Mouse (Mus musculus) limb, embryonic 15.5 days (tissue): ENCODE measurements at regions not wholly inside any gene's neighbourhood (a gene's known extent, or its start where the extent isn't known, plus 50 kb on each side); places are given as distances from the start of the nearest gene placed in this dataset.

Experiments
- ATAC-seq: fragments of 200-750 bp; cut with Nextera tagmentation; 2 replicates; pipeline ENCODE4 v1.8.0; 2017; ENCODE audit warnings: low read depth, moderate TSS enrichment; ENCODE audit not compliant: insufficient number of reproducible peaks, low FRiP score, low TSS enrichment
- H3K27ac ChIP-seq: fragments of 300-500 bp; sonication (generic); 2 replicates; pipeline ENCODE4 v1.5.1; 2015; ENCODE audit warnings: moderate library complexity, mild to moderate bottlenecking, inconsistent platforms
- H3K27me3 ChIP-seq: fragments of 300-500 bp; sonication (generic); 2 replicates; pipeline ENCODE4 v1.6.1; 2015; ENCODE audit warnings: inconsistent platforms
- H3K36me3 ChIP-seq: fragments of 300-500 bp; sonication (generic); 2 replicates; pipeline ENCODE4 v1.6.1; 2015; ENCODE audit warnings: inconsistent platforms
- H3K4me1 ChIP-seq: fragments of 300-500 bp; sonication (generic); 2 replicates; pipeline ENCODE4 v1.6.1; 2015; ENCODE audit warnings: inconsistent platforms
- H3K4me2 ChIP-seq: fragments of 300-500 bp; sonication (generic); 2 replicates; pipeline ENCODE4 v1.6.1; 2015; ENCODE audit warnings: mild to moderate bottlenecking, inconsistent platforms
- H3K4me3 ChIP-seq: fragments of 300-500 bp; sonication (generic); 2 replicates; pipeline ENCODE4 v1.5.1; 2015; ENCODE audit warnings: mild to moderate bottlenecking, inconsistent platforms
- H3K9ac ChIP-seq: fragments of 300-500 bp; sonication (generic); 2 replicates; pipeline ENCODE4 v1.6.1; 2015; ENCODE audit warnings: inconsistent platforms
- H3K9me3 ChIP-seq: fragments of 300-500 bp; sonication (generic); 2 replicates; pipeline ENCODE4 v1.6.1; 2016; ENCODE audit warnings: inconsistent platforms
- WGBS: fragments of 180-500 bp; shearing (Covaris S2); methylation state at CpG from one replicate; pipeline ENCODE4 v1.1.7; 2015; 5-methylcytosine and 5-hydroxymethylcytosine counted together

GRCm38 (mm10) chr15:31753578-31754281, 152.1 kb downstream of the Fam173b start:
- Histone ChIP-seq H3K4me3 (no peak overlapping the region), H3K4me1 (no peaks in the 10 kb centered on the region), H3K27ac (0 out of 2 replicates have a peak overlapping the region, but pooled peaks have one; percentile 0), H3K4me2 (no peak overlapping the region), H3K36me3 (no peaks in the 10 kb centered on the region), H3K27me3 (no peaks in the 10 kb centered on the region), H3K9me3 (no peaks in the 10 kb centered on the region), H3K9ac (no peak overlapping the region)
- ATAC-seq: no peak
- WGBS: 34% methylated on average over 14 of the region's 14 CpGs

DNA sequence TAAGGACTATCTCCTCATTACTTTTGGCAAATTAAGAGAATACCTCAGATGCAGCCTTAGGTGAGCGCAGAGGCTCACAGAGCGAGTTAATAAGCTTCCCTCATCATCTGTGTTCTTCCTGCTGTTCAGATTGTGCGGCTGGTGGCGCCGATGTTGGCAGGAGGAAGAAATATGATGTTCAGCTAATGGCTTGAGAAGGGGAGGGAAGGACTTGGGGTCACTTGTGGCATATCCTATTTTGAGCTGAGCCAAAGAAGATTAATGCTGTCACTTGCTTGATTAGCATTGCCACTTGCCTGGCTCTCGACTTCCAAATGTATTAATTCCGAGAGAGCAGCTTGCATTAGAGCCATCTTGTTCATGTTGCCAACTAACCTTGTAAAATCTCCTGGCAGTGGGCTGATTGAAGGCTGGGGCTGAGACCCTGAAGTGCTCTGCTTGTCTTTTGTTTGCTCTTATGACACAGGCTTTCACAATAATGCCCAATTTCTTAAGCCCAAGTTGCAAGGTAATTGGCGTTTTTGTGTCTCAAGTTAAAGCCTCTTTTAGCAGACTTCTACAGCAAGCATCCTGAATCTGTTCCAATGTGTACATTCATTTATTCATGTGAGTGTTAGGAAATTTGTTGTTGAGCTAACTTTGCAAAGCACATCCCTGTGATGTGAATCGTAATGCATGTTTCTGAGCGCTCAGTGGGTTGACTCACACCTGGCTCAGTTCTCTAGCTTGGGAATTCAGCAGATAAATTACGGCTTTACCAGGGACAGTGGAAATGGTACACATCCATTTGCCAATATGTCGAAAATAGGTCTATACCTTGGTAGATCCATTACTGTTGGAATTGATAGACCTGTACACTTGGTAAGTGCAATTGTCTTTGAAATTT, 167.6 kb downstream of the Fam173b start:
- Histone ChIP-seq H3K27me3 (no peaks in the 10 kb centered on the region), H3K4me1 (no peaks in the 10 kb centered on the region), H3K4me2 (no peak overlapping the region), H3K36me3 (no peaks in the 10 kb centered on the region), H3K4me3 (no peak overlapping the region), H3K9ac (no peak overlapping the region), H3K27ac (no peak overlapping the region), H3K9me3 (no peaks in the 10 kb centered on the region)
- no peak for ATAC-seq
- 72% methylated on average over 12 of the region's 12 CpGs for WGBS

DNA sequence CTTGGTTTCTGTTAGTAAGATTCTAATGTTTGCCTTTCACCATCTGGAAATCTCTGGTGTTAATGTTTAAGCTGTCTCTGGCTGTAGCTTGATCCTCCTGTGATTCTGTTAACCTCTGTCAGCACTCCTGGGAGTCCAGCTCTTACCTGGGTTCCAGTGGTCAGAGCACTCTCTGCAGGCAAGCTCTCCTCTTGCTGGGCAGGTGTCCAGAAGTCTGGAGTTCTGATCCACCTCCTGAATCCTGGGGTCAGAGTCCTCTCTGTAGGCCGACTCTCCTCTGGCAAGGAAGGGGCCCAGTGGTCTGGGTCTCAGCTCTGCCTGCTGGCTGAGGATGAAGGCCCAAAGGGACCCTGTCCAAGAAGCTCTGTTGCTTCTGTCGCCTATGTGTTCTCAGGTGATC, 181.4 kb downstream of the Fam173b start:
- Histone ChIP-seq H3K27ac (no peak overlapping the region), H3K4me3 (no peak overlapping the region), H3K9me3 (no peaks in the 10 kb centered on the region), H3K27me3 (no peaks in the 10 kb centered on the region), H3K36me3 (no peaks in the 10 kb centered on the region), H3K4me2 (no peak overlapping the region), H3K9ac (no peak overlapping the region), H3K4me1 (no peaks in the 10 kb centered on the region)
- no peak for ATAC-seq
- 85% methylated on average over 2 of the region's 2 CpGs for WGBS

DNA sequence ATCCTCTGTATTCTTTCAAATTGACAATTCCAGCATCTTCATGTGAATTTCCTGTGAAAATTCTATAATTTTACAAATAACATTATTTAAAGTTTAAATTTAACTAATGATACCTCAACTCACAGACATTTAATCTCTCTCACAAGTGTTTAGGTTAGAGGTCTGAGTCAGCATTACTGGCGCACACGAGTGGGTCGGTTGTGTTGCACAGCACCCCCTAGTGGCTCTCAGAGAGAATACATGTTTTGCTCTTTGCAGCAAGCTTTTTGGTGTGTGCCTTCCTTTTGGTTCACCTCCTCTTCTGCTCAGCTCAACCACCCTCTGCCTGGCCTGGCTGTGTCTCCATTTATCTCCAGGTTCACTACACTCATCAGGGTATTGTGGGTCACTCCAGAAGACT, 183.4 kb downstream of the Fam173b start:
- no peak overlapping the region for H3K27ac ChIP-seq
- no peak for ATAC-seq
- H3K4me1 ChIP-seq: no peaks in the 10 kb centered on the region
- H3K36me3 ChIP-seq: no peaks in the 10 kb centered on the region
- no peaks in the 10 kb centered on the region for H3K27me3 ChIP-seq
- no peaks in the 10 kb centered on the region for H3K9me3 ChIP-seq
- H3K4me2 ChIP-seq: no peak overlapping the region
- H3K4me3 ChIP-seq: no peak overlapping the region
- no peak overlapping the region for H3K9ac ChIP-seq
- 74% methylated on average over 3 of the region's 3 CpGs for WGBS

DNA sequence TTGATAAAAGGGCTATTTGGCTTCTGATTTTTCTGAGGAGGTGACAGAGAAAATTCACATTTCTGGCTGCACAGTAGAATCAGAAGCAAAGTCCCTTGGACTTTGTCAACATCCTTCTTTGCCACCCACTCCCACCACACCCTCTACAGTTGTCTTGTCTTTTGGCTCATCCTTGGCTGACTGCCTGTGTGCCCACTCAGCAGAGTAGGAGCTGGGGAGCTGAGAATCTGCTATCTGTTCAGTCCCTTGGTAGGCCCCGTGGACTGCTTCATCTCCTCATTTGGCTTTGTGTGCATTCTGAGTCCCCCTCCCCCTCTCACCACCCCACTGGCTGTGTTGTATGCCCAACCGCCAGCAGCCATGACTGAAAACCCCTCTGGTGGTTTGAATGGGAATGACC, 197.2 kb downstream of the Fam173b start:
- Histone ChIP-seq H3K27ac (no peak overlapping the region), H3K4me1 (no peaks in the 10 kb centered on the region), H3K4me2 (no peak overlapping the region), H3K27me3 (no peaks in the 10 kb centered on the region), H3K36me3 (no peaks in the 10 kb centered on the region), H3K9me3 (no peaks in the 10 kb centered on the region), H3K4me3 (no peak overlapping the region), H3K9ac (no peak overlapping the region)
- WGBS: 90% methylated on average over 2 of the region's 2 CpGs
- no peak for ATAC-seq

- 67% methylated on average over 3 of the region's 3 CpGs for WGBS
These were observed 203.9 kb downstream of the Fam173b start for GRCm38 (mm10) chr15:31805522-31805921.

GRCm38 (mm10) chr15:31815551-31815950, 213.9 kb downstream of the Fam173b start:
- 73% methylated on average over 5 of the region's 5 CpGs for WGBS
- Histone ChIP-seq H3K9ac (no peak overlapping the region), H3K36me3 (no peaks in the 10 kb centered on the region), H3K9me3 (no peaks in the 10 kb centered on the region), H3K27me3 (no peaks in the 10 kb centered on the region), H3K27ac (no peak overlapping the region), H3K4me1 (no peaks in the 10 kb centered on the region), H3K4me2 (no peak overlapping the region), H3K4me3 (no peak overlapping the region)
- no peak for ATAC-seq

More at GRCm38 (mm10) chr15:31805522-31805921, 203.9 kb downstream of the Fam173b start:
- H3K36me3 ChIP-seq: no peaks in the 10 kb centered on the region
- no peak overlapping the region for H3K27ac ChIP-seq
- H3K4me2 ChIP-seq: no peak overlapping the region
- no peak for ATAC-seq
- no peak overlapping the region for H3K4me3 ChIP-seq
- no peaks in the 10 kb centered on the region for H3K4me1 ChIP-seq
- no peak overlapping the region for H3K9ac ChIP-seq
- H3K9me3 ChIP-seq: no peaks in the 10 kb centered on the region
- no peaks in the 10 kb centered on the region for H3K27me3 ChIP-seq

GRCm38 (mm10) chr15:31819219-31819618, 217.6 kb downstream of the Fam173b start:
- 32% methylated on average over 6 of the region's 6 CpGs for WGBS
- no peak for ATAC-seq
- Histone ChIP-seq H3K9me3 (no peaks in the 10 kb centered on the region), H3K27me3 (no peaks in the 10 kb centered on the region), H3K4me3 (no peak overlapping the region), H3K4me2 (no peak overlapping the region), H3K9ac (no peak overlapping the region), H3K4me1 (no peaks in the 10 kb centered on the region), H3K27ac (no peak overlapping the region), H3K36me3 (no peaks in the 10 kb centered on the region)

- no peaks in the 10 kb centered on the region for H3K36me3 ChIP-seq
- H3K27ac ChIP-seq: no peak overlapping the region
- no peaks in the 10 kb centered on the region for H3K9me3 ChIP-seq
- no peaks in the 10 kb centered on the region for H3K4me1 ChIP-seq
- H3K9ac ChIP-seq: no peak overlapping the region
- H3K4me3 ChIP-seq: no peak overlapping the region
- 92% methylated on average over 6 of the region's 6 CpGs for WGBS
- H3K27me3 ChIP-seq: no peaks in the 10 kb centered on the region
- no peak for ATAC-seq
- H3K4me2 ChIP-seq: no peak overlapping the region
These were observed 225.6 kb downstream of the Fam173b start for GRCm38 (mm10) chr15:31827219-31827618.

DNA sequence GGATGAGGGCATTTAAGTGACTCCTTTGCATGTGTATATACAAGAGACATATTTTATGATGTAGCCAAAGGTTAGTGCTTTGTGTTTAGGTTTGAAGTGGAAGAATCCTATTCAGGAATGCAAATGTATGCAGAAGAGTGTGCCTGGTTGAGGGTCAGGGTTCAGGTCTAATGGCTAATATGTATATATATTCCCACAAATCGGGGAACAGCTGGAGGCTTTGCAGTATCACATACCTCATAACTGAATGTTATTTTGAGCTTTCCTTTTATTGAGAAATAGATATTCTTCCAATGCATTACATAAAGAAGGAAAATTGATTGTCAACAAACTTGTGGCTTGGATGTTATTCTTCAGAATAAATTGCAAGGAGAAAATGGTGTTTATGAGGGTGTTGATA, 239.9 kb downstream of the Fam173b start:
- Histone ChIP-seq H3K36me3 (no peaks in the 10 kb centered on the region), H3K4me3 (no peak overlapping the region), H3K4me2 (no peak overlapping the region), H3K27ac (no peak overlapping the region), H3K9ac (no peak overlapping the region), H3K27me3 (no peaks in the 10 kb centered on the region), H3K4me1 (no peaks in the 10 kb centered on the region), H3K9me3 (no peaks in the 10 kb centered on the region)
- WGBS: 59% methylated on average over 1 of the region's 1 CpGs
- ATAC-seq: no peak

DNA sequence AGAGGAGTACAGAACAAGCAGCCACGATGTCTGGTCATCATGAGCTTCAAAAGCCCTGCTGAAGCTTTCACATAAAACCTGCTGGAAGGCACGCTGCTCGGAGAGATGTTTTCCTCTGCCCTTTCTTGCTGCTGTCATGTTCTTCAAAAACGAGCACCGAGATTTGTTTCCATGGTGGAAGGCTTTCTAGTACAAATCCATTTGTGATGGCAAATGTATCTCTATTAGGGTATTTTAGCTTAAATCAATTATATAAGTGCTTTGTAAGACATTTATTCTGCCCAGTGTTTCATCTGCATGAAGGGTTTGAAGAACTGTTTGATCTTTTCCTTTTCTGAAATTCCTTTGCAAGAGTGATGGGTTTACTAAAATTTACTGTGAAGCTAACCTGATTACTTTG, 253.1 kb downstream of the Fam173b start:
- Histone ChIP-seq H3K9me3 (no peaks in the 10 kb centered on the region), H3K36me3 (no peaks in the 10 kb centered on the region), H3K4me3 (no peak overlapping the region), H3K4me1 (no peaks in the 10 kb centered on the region), H3K4me2 (no peak overlapping the region), H3K9ac (no peak overlapping the region), H3K27me3 (no peaks in the 10 kb centered on the region), H3K27ac (no peak overlapping the region)
- WGBS: 76% methylated on average over 5 of the region's 5 CpGs
- no peak for ATAC-seq

DNA sequence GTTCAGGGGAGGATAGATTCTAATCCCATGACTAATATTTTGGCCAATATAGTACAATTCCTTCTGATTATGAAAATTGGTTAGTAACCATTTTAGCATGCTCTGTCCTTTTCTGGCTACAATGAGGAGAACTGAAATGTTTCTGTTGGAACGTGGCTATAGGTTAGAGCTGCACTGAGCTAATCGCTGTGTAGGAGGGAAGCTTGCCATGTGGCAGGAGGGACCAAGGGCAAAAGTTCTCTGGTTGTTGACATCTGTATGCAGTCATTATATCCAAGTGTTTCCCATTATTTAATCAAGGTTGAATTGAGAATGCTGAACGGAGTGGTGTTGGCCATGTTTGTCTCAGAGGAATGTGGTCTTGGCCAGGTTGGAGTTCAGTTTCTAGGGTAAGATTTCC, 253.5 kb downstream of the Fam173b start:
- ATAC-seq: no peak
- Histone ChIP-seq H3K4me3 (no peak overlapping the region), H3K9ac (no peak overlapping the region), H3K9me3 (no peaks in the 10 kb centered on the region), H3K4me2 (no peak overlapping the region), H3K36me3 (no peaks in the 10 kb centered on the region), H3K27ac (no peak overlapping the region), H3K4me1 (no peaks in the 10 kb centered on the region), H3K27me3 (no peaks in the 10 kb centered on the region)
- 51% methylated on average over 3 of the region's 3 CpGs for WGBS
